ENCODE assay signal across 28 mouse cellular contexts in the genomic region with DNA sequence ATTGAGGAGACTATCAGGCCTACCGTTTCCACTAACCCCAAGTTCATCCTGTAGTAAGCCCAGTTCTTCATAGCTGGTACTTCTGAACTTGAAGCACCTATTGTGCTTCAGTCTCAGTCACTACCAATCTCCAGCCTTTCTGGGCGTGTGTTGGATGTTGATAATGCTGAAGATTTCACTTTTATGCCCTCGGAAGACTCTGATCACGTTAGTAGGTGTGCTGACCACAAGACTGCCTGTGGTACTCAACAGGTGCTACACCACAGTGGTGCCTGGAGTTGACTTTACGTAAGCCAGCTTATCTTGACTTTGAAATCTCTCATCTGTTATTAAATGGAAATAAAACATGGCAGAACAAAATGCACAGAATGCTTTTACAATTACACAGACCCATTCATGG. TPM values are rescaled to one million over a fixed set of nuclear protein-coding genes. Genes with fewer than 3 reads are reported as not detected.
DNase-seq lines count a peak whose midpoint lies in the region; ATAC-seq and TF ChIP-seq lines count a peak whose summit lies in the region.
"Had no signal": no experiment of that assay in that cellular context is flagged by ENCODE, and none has a peak within 500 bp of the region (broad histone marks: within the 10 kb centered on the region; RNA-seq: fewer than 3 reads in every experiment).

No protein-coding gene starts in this region.

- no peaks in the 10 kb centered on the region for H3K9me3 ChIP-seq in heart, embryonic 16.5 days (replicated peaks; ENCODE audit: control insufficient read depth, low read length)
- H3K9me3 ChIP-seq in CH12.LX (replicated peaks; ENCODE audit: low read length) = no peaks in the 10 kb centered on the region
- H3K9me3 ChIP-seq in midbrain, postnatal 0 days (ENCODE audit: low read length) = no peaks in the 10 kb centered on the region
- H3K9me3 ChIP-seq: embryonic facial prominence, embryonic 13.5 days; forebrain, embryonic 12.5 days; hindbrain, embryonic 12.5 days; limb, embryonic 13.5 days; liver, embryonic 13.5 days; megakaryocyte, embryonic 14.5 days had no signal

- H3K79me2 ChIP-seq in heart, adult 2 months (replicated peaks; ENCODE audit: control insufficient read depth, insufficient read depth, low read length) = no peaks in the 10 kb centered on the region
- peaks cover 32% of the 10 kb centered on the region for H3K79me2 ChIP-seq in CH12.LX (replicated peaks; ENCODE audit: control insufficient read depth, extremely low read depth, insufficient read depth, poor library complexity, severe bottlenecking)

- 74% methylated on average over 5 of the region's 5 CpGs for WGBS in heart, embryonic 16.5 days
- 76% methylated on average over 5 of the region's 5 CpGs for WGBS in heart, adult 2 months
- WGBS in midbrain, postnatal 0 days = 83% methylated on average over 5 of the region's 5 CpGs

- no peak for TF ChIP-seq EP300 in heart, adult 2 months (IDR thresholded peaks at IDR 0.05; ENCODE audit: insufficient read depth, low read depth, low read length)
- 0 out of 2 replicates have a peak, but pooled peaks have one; percentile 23 for TF ChIP-seq EP300 in CH12.LX (IDR thresholded peaks at IDR 0.05; ENCODE audit: low read length)

- dilution Hi-C loops in CH12.LX (cut with MboI; ENCODE audit: extremely low pct_ligation_motif_present, extremely low pct_unique_long_range_greater_than_20kb, low sequenced_read_pairs) = no loop called here

- no peak overlapping the region for H3K9ac ChIP-seq in heart, embryonic 16.5 days (ENCODE audit: low read length)
- H3K9ac ChIP-seq in heart, adult 2 months (ENCODE audit: low read depth, low read length) = no peak overlapping the region
- peak overlapping the region; percentile 52; the same call in 1 of the 2 replicates for H3K9ac ChIP-seq in CH12.LX (ENCODE audit: insufficient read depth, low read depth)
- no peak overlapping the region for H3K9ac ChIP-seq in midbrain, postnatal 0 days (replicated peaks; ENCODE audit: low read length, poor library complexity, severe bottlenecking)
- H3K9ac ChIP-seq: embryonic facial prominence, embryonic 13.5 days; forebrain, embryonic 12.5 days; hindbrain, embryonic 12.5 days; limb, embryonic 13.5 days; liver, embryonic 13.5 days; lung, embryonic 14.5 days had no signal

- H3K27ac ChIP-seq in heart, embryonic 16.5 days (ENCODE audit: low read length) = peak overlapping the region; percentile 32; the same call in 1 of the 2 replicates
- no peak overlapping the region for H3K27ac ChIP-seq in heart, adult 2 months
- H3K27ac ChIP-seq in CH12.LX (ENCODE audit: insufficient read depth, low read depth) = peak overlapping the region; percentile 55
- H3K27ac ChIP-seq in midbrain, postnatal 0 days (ENCODE audit: low read depth, low read length) = no peak overlapping the region
- H3K27ac ChIP-seq: embryonic facial prominence, embryonic 13.5 days; forebrain, embryonic 12.5 days; hindbrain, embryonic 12.5 days; kidney, postnatal 0 days; limb, embryonic 13.5 days; liver, embryonic 13.5 days had no signal

- no peak for TF ChIP-seq CTCF in heart, adult 2 months (IDR thresholded peaks at IDR 0.05)
- TF ChIP-seq CTCF in CH12.LX (conservative IDR thresholded peaks at IDR 0.05 in 1 of 2, IDR thresholded peaks at IDR 0.05 in 1 of 2; ENCODE audit: low read depth in 2 of 2, low read length in 2 of 2) = no peak
- TF ChIP-seq CTCF in midbrain, postnatal 0 days (IDR thresholded peaks at IDR 0.05) = no peak

- TF ChIP-seq RAD21 in CH12.LX (IDR thresholded peaks at IDR 0.05; ENCODE audit: low read depth, low read length) = no peak; the same call in 1 of the 2 replicates

- ATAC-seq in heart, embryonic 16.5 days (replicated peaks; ENCODE audit: extremely low read depth, insufficient read depth, low FRiP score) = no peak
- ATAC-seq in megakaryocyte, adult 5-6 weeks (ENCODE audit: poor library complexity, severe bottlenecking) = peak; percentile 17; the same call in 1 of the 2 replicates
- ATAC-seq in midbrain, postnatal 0 days (ENCODE audit: low FRiP score) = no peak

- no peaks in the 10 kb centered on the region; the same call in 1 of the 2 replicates for H3K36me3 ChIP-seq in heart, embryonic 16.5 days (ENCODE audit: control insufficient read depth, insufficient read depth)
- no peaks in the 10 kb centered on the region for H3K36me3 ChIP-seq in heart, adult 2 months (ENCODE audit: control insufficient read depth, insufficient read depth, low read length)
- peaks cover 0 to 13% of the 10 kb centered on the region in 2 experiments for H3K36me3 ChIP-seq in CH12.LX (replicated peaks in 1 of 2; ENCODE audit: control insufficient read depth in 1 of 2, insufficient read depth in 1 of 2, low read length in 1 of 2)
- H3K36me3 ChIP-seq in midbrain, postnatal 0 days (ENCODE audit: insufficient read depth, low read length) = no peaks in the 10 kb centered on the region
- H3K36me3 ChIP-seq: embryonic facial prominence, embryonic 13.5 days; forebrain, embryonic 12.5 days; hindbrain, embryonic 12.5 days; limb, embryonic 13.5 days had no signal

- no peak overlapping the region for H3K4me2 ChIP-seq in heart, embryonic 16.5 days (ENCODE audit: low read depth, low read length)
- peak overlapping the region; percentile 44; the same call in 1 of the 2 replicates for H3K4me2 ChIP-seq in CH12.LX (ENCODE audit: insufficient read depth, low read depth, poor library complexity, severe bottlenecking)
- H3K4me2 ChIP-seq in midbrain, postnatal 0 days (ENCODE audit: low read depth, low read length, poor library complexity, severe bottlenecking) = no peak overlapping the region
- H3K4me2 ChIP-seq: embryonic facial prominence, embryonic 13.5 days; forebrain, embryonic 12.5 days; hindbrain, embryonic 12.5 days; limb, embryonic 13.5 days; liver, embryonic 13.5 days; lung, embryonic 14.5 days had no signal

- TF ChIP-seq POLR2A in heart, adult 2 months (IDR thresholded peaks at IDR 0.05; ENCODE audit: insufficient read depth, low read depth, low read length) = no peak
- no peak; the same call in 1 of the 2 replicates for TF ChIP-seq POLR2A in CH12.LX (IDR thresholded peaks at IDR 0.05; ENCODE audit: low read depth, low read length)

- intact Hi-C loops in heart, adult 2 months (cut with DNase I) = no loop called here

- H3K4me3 ChIP-seq in heart, embryonic 16.5 days (ENCODE audit: low read length) = no peak overlapping the region
- no peak overlapping the region for H3K4me3 ChIP-seq in heart, adult 2 months
- H3K4me3 ChIP-seq in CH12.LX (replicated peaks in 1 of 3; ENCODE audit: low read depth in 2 of 3, low read length in 2 of 3, poor library complexity in 1 of 3) = no peak overlapping the region
- no peak overlapping the region for H3K4me3 ChIP-seq in midbrain, postnatal 0 days (ENCODE audit: low read depth, low read length)
- H3K4me3 ChIP-seq: embryonic facial prominence, embryonic 13.5 days; erythroblast, embryonic 14.5 days; forebrain, embryonic 12.5 days; hindbrain, embryonic 12.5 days; limb, embryonic 13.5 days; liver, embryonic 13.5 days; megakaryocyte, embryonic 14.5 days; myocyte had no signal

- in situ Hi-C loops in CH12.LX (cut with MboI; ENCODE audit: low pct_ligation_motif_present, low pct_unique_long_range_greater_than_20kb, low sequenced_read_pairs) = loop anchor here (5.0 kb wide), 1 partner anchor 33 kb away; the partner anchor contains the start of gene Gimap8

- no peak for DNase-seq in heart, adult 2 months
- peak; percentile 9 for DNase-seq in A20 (ENCODE audit: low read depth, low spot score)
- DNase-seq in CH12.LX (ENCODE audit: extremely low read depth) = no peak
- no peak for DNase-seq in midbrain, postnatal 0 days (ENCODE audit: low spot score)
- no peak for DNase-seq in Muller cell, postnatal 12 days (ENCODE audit: inconsistent ontology term)
- DNase-seq: cerebellum, adult 2 months; cerebellum, postnatal 36 days; embryo, embryonic 11 days; gastrocnemius, postnatal 36 days; heart, postnatal 10 days; kidney, adult 2 months; layer of hippocampus, adult 9-11 months; liver, embryonic 13.5 days; lung, embryonic 14.5 days; midbrain, embryonic 14.5 days; right cerebral cortex, adult 18-20 months had no signal

- no peaks in the 10 kb centered on the region for H3K4me1 ChIP-seq in heart, embryonic 16.5 days (ENCODE audit: control insufficient read depth, insufficient read depth, low read length)
- H3K4me1 ChIP-seq in heart, adult 2 months (ENCODE audit: control insufficient read depth, insufficient read depth, low read length) = peaks cover 3% of the 10 kb centered on the region
- peaks cover 17 to 55% of the 10 kb centered on the region in 2 experiments for H3K4me1 ChIP-seq in CH12.LX (ENCODE audit: control insufficient read depth in 1 of 2, insufficient read depth in 2 of 2)
- no peaks in the 10 kb centered on the region for H3K4me1 ChIP-seq in midbrain, postnatal 0 days (ENCODE audit: insufficient read depth, low read length)
- H3K4me1 ChIP-seq: embryonic facial prominence, embryonic 13.5 days; limb, embryonic 13.5 days had no signal

- no peaks in the 10 kb centered on the region for H3K27me3 ChIP-seq in heart, embryonic 16.5 days (ENCODE audit: control insufficient read depth, insufficient read depth, low read length)
- no peaks in the 10 kb centered on the region for H3K27me3 ChIP-seq in heart, adult 2 months (ENCODE audit: control insufficient read depth, insufficient read depth, low read length)
- H3K27me3 ChIP-seq in CH12.LX (replicated peaks) = no peaks in the 10 kb centered on the region
- H3K27me3 ChIP-seq in midbrain, postnatal 0 days (ENCODE audit: insufficient read depth, low read length) = no peaks in the 10 kb centered on the region
- H3K27me3 ChIP-seq: embryonic facial prominence, embryonic 13.5 days; forebrain, embryonic 12.5 days; hindbrain, embryonic 12.5 days; limb, embryonic 13.5 days; liver, embryonic 13.5 days; megakaryocyte, embryonic 14.5 days had no signal

RNA-seq across cellular contexts. Expression of gene Gimap4, which starts 3.9 kb away (rescaled TPM):
- 35.8 and 37.0 TPM in 2 replicates for polyA plus RNA-seq in heart, embryonic 16.5 days (2015; fragmentation: Nextera tagmentation; extraction: Ambion mirVana)
- 10 to 100 TPM; 22.4 to 25.3 TPM for total RNA-seq in heart, adult 2 months (2021)
- 28.1 and 42.1 TPM in 2 replicates for polyA plus RNA-seq in heart, adult 2 months (2012; rRNA removed)
- 113 and 144 TPM in 2 replicates for total RNA-seq in CH12.LX (2012; rRNA removed)
- 264 and 316 TPM in 2 replicates for total RNA-seq in CH12.LX (2014; rRNA removed)
- 203 and 274 TPM in 2 replicates for polyA plus RNA-seq in CH12.LX (2012; ENCODE audit: insufficient read length, low read depth)
- total RNA-seq in megakaryocyte, adult 5-6 weeks (2015) = 24.2 and 24.8 TPM in 2 replicates
- total RNA-seq in megakaryocyte, adult 5-6 weeks (2017) = 46.0 and 76.0 TPM in 2 replicates
- 0.66 and 0.77 TPM in 2 replicates for total RNA-seq in midbrain, postnatal 0 days (2014; rRNA removed)
- 0.25 and 0.48 TPM in 2 replicates for polyA plus RNA-seq in midbrain, postnatal 0 days (2015; fragmentation: Nextera tagmentation; extraction: Ambion mirVana)
- polyA plus RNA-seq: erythroblast, embryonic 14.5 days; myocyte had no signal

RNA-seq across cellular contexts. Expression of gene Gimap9, which starts 4.5 kb away (rescaled TPM):
- polyA plus RNA-seq in heart, embryonic 16.5 days (2015; fragmentation: Nextera tagmentation; extraction: Ambion mirVana) = 8.6 and 17.5 TPM in 2 replicates
- total RNA-seq in heart, adult 2 months (2021) = 1 to 10 TPM; 3.1 to 3.4 TPM
- polyA plus RNA-seq in heart, adult 2 months (2012; rRNA removed) = 1.8 and 3.7 TPM in 2 replicates
- 31.0 and 38.5 TPM in 2 replicates for total RNA-seq in CH12.LX (2012; rRNA removed)
- total RNA-seq in CH12.LX (2014; rRNA removed) = 75.1 and 83.9 TPM in 2 replicates
- polyA plus RNA-seq in CH12.LX (2012; ENCODE audit: insufficient read length, low read depth) = 43.4 and 46.1 TPM in 2 replicates
- 5.0 and 11.2 TPM in 2 replicates for total RNA-seq in megakaryocyte, adult 5-6 weeks (2015)
- 8.9 and 10.4 TPM in 2 replicates for total RNA-seq in megakaryocyte, adult 5-6 weeks (2017)
- 0.55 and 0.71 TPM in 2 replicates for total RNA-seq in midbrain, postnatal 0 days (2014; rRNA removed)
- 1.1 TPM in 2 replicates for polyA plus RNA-seq in midbrain, postnatal 0 days (2015; fragmentation: Nextera tagmentation; extraction: Ambion mirVana)
- polyA plus RNA-seq: erythroblast, embryonic 14.5 days had no signal

RNA-seq across cellular contexts. Expression of gene Gimap6, which starts 27.6 kb away (rescaled TPM):
- polyA plus RNA-seq in heart, embryonic 16.5 days (2015; fragmentation: Nextera tagmentation; extraction: Ambion mirVana) = 42.5 and 46.8 TPM in 2 replicates
- 10 to 100 TPM; 34.3 to 38.1 TPM for total RNA-seq in heart, adult 2 months (2021)
- 19.2 and 28.6 TPM in 2 replicates for polyA plus RNA-seq in heart, adult 2 months (2012; rRNA removed)
- total RNA-seq in CH12.LX (2012; rRNA removed) (78.1 and 88.9 TPM in 2 replicates), CH12.LX (2014; rRNA removed) (128 and 158 TPM in 2 replicates)
- polyA plus RNA-seq in CH12.LX (2012; ENCODE audit: insufficient read length, low read depth) = 87.9 and 97.2 TPM in 2 replicates
- total RNA-seq in megakaryocyte, adult 5-6 weeks (2015) = 6.2 and 10.6 TPM in 2 replicates
- 15.7 and 23.1 TPM in 2 replicates for total RNA-seq in megakaryocyte, adult 5-6 weeks (2017)
- total RNA-seq in midbrain, postnatal 0 days (2014; rRNA removed) = 3.0 and 6.1 TPM in 2 replicates
- polyA plus RNA-seq in midbrain, postnatal 0 days (2015; fragmentation: Nextera tagmentation; extraction: Ambion mirVana) = 5.4 and 5.7 TPM in 2 replicates
- polyA plus RNA-seq: erythroblast, embryonic 14.5 days; myocyte had no signal

RNA-seq across cellular contexts. Expression of gene Gimap8, which starts 33.4 kb away (rescaled TPM):
- 1.9 and 2.4 TPM in 2 replicates for polyA plus RNA-seq in heart, embryonic 16.5 days (2015; fragmentation: Nextera tagmentation; extraction: Ambion mirVana)
- 1 to 10 TPM; 7.1 to 7.6 TPM for total RNA-seq in heart, adult 2 months (2021)
- polyA plus RNA-seq in heart, adult 2 months (2012; rRNA removed) = 4.1 and 7.3 TPM in 2 replicates
- total RNA-seq in CH12.LX (2012; rRNA removed) = 27.9 and 28.5 TPM in 2 replicates
- 27.5 and 36.8 TPM in 2 replicates for total RNA-seq in CH12.LX (2014; rRNA removed)
- 21.6 and 22.1 TPM in 2 replicates for polyA plus RNA-seq in CH12.LX (2012; ENCODE audit: insufficient read length, low read depth)
- total RNA-seq in megakaryocyte, adult 5-6 weeks (2015) = 2.8 and 2.9 TPM in 2 replicates
- total RNA-seq in megakaryocyte, adult 5-6 weeks (2017) = 4.9 and 8.0 TPM in 2 replicates
- total RNA-seq in midbrain, postnatal 0 days (2014; rRNA removed) = 0.60 and 0.76 TPM in 2 replicates
- polyA plus RNA-seq in midbrain, postnatal 0 days (2015; fragmentation: Nextera tagmentation; extraction: Ambion mirVana) = 0.45 and 0.53 TPM in 2 replicates
- polyA plus RNA-seq: erythroblast, embryonic 14.5 days had no signal

RNA-seq across cellular contexts. Expression of gene Gm28053, which starts 38.0 kb away (rescaled TPM):
- polyA plus RNA-seq in heart, embryonic 16.5 days (2015; fragmentation: Nextera tagmentation; extraction: Ambion mirVana) = 2.3 and 5.2 TPM in 2 replicates
- 1 to 10 TPM; 3.4 to 5.6 TPM for total RNA-seq in heart, adult 2 months (2021)
- polyA plus RNA-seq in heart, adult 2 months (2012; rRNA removed) = not detected in 2 replicates
- total RNA-seq in CH12.LX (2012; rRNA removed) = 10.0 and 12.0 TPM in 2 replicates
- total RNA-seq in CH12.LX (2014; rRNA removed) = 8.0 and 8.8 TPM in 2 replicates
- polyA plus RNA-seq in CH12.LX (2012; ENCODE audit: insufficient read length, low read depth) = 22.7 and 46.9 TPM in 2 replicates
- total RNA-seq in megakaryocyte, adult 5-6 weeks (2015) = 0.68 TPM in 1 of 2 replicates, not detected in the other
- 7.3 and 16.2 TPM in 2 replicates for total RNA-seq in megakaryocyte, adult 5-6 weeks (2017)
- not detected in 2 replicates for total RNA-seq in midbrain, postnatal 0 days (2014; rRNA removed)
- polyA plus RNA-seq in midbrain, postnatal 0 days (2015; fragmentation: Nextera tagmentation; extraction: Ambion mirVana) = not detected in 2 replicates
- total RNA-seq: gastrocnemius, postnatal 36 days had no signal
- polyA plus RNA-seq: erythroblast, embryonic 14.5 days; forebrain, embryonic 12.5 days; kidney, adult 2 months; myocyte; neural tube, embryonic 14.5 days; testis, adult 2 months had no signal

Comparison
In these comparisons a context has a peak if more than half of its experiments do, and no peak if none do; other contexts are left out.
1. H3K27ac ChIP-seq: peak in heart, embryonic 16.5 days (single experiment) and CH12.LX (single experiment); none in heart, adult 2 months (single experiment) and midbrain, postnatal 0 days (single experiment).
2. RNA of gene Gimap4, which starts 3.9 kb away (total RNA-seq): 113 to 316 TPM in CH12.LX, 24.2 to 76.0 TPM in megakaryocyte, adult 5-6 weeks and 22.4 to 25.3 TPM in heart, adult 2 months; 0.66 to 0.77 TPM in midbrain, postnatal 0 days; every median in the first group is over 10 times any median in the second.